Mouse (Mus musculus) splenic B cell, adult 2 months (primary cell): Measurements from ENCODE around the gene Rbpj.

Experiments used
- DNase-seq: peaks from one replicate; pipeline ENCODE4 v3.0.0-alpha.2; 2011; ENCODE audit warnings: low read depth, low spot score
- H3K27me3 ChIP-seq: 2 replicates; pipeline ENCODE4 v1.6.1; 2012; ENCODE audit warnings: mild to moderate bottlenecking, low read length, moderate library complexity, mixed read lengths; ENCODE audit not compliant: control insufficient read depth, poor library complexity, insufficient read depth, severe bottlenecking
- H3K36me3 ChIP-seq: 2 replicates; pipeline ENCODE4 v1.6.1; 2012; ENCODE audit warnings: mild to moderate bottlenecking, low read length, moderate library complexity, mixed read lengths; ENCODE audit not compliant: control insufficient read depth, poor library complexity, insufficient read depth, severe bottlenecking

Gene Rbpj

GRCm38 (mm10) chr5:53485069-53485628, 19.2 kb downstream of the Rbpj start:
- Histone ChIP-seq H3K27me3 (no peaks in the 10 kb centered on the region), H3K36me3 (no peaks in the 10 kb centered on the region)
- DNase-seq: no peak

GRCm38 (mm10) chr5:53485934-53486475, 20.1 kb downstream of the Rbpj start:
- H3K36me3 ChIP-seq: no peaks in the 10 kb centered on the region

GRCm38 (mm10) chr5:53486966-53487592, 21.1 kb downstream of the Rbpj start:
- no peak for DNase-seq
- no peaks in the 10 kb centered on the region for H3K27me3 ChIP-seq
- H3K36me3 ChIP-seq: no peaks in the 10 kb centered on the region

More at GRCm38 (mm10) chr5:53485934-53486475, 20.1 kb downstream of the Rbpj start:
- no peaks in the 10 kb centered on the region for H3K27me3 ChIP-seq
- DNase-seq: no peak

- H3K27me3 ChIP-seq: no peaks in the 10 kb centered on the region
- no peaks in the 10 kb centered on the region for H3K36me3 ChIP-seq
- no peak for DNase-seq
Observed at GRCm38 (mm10) chr5:53490697-53491099, 24.7 kb downstream of the Rbpj start.

GRCm38 (mm10) chr5:53493756-53494155, 27.8 kb downstream of the Rbpj start:
- no peak for DNase-seq
- Histone ChIP-seq H3K36me3 (no peaks in the 10 kb centered on the region), H3K27me3 (no peaks in the 10 kb centered on the region)

GRCm38 (mm10) chr5:53494536-53495159, 28.7 kb downstream of the Rbpj start:
- DNase-seq: no peak
- no peaks in the 10 kb centered on the region for H3K36me3 ChIP-seq
- H3K27me3 ChIP-seq: no peaks in the 10 kb centered on the region

GRCm38 (mm10) chr5:53496846-53497549, 31.0 kb downstream of the Rbpj start:
- Histone ChIP-seq H3K27me3 (no peaks in the 10 kb centered on the region), H3K36me3 (no peaks in the 10 kb centered on the region)
- no peak for DNase-seq

- no peaks in the 10 kb centered on the region for H3K36me3 ChIP-seq
- no peak for DNase-seq
- H3K27me3 ChIP-seq: no peaks in the 10 kb centered on the region; the same call in 1 of the 2 replicates
Observed at GRCm38 (mm10) chr5:53499571-53499970, 33.6 kb downstream of the Rbpj start.

- Histone ChIP-seq H3K36me3 (no peaks in the 10 kb centered on the region), H3K27me3 (no peaks in the 10 kb centered on the region; the same call in 1 of the 2 replicates)
- DNase-seq: no peak
Observed at GRCm38 (mm10) chr5:53500509-53501145, 34.7 kb downstream of the Rbpj start.

GRCm38 (mm10) chr5:53503261-53503660, 37.3 kb downstream of the Rbpj start:
- H3K36me3 ChIP-seq: no peaks in the 10 kb centered on the region
- no peak for DNase-seq
- H3K27me3 ChIP-seq: no peaks in the 10 kb centered on the region; the same call in 1 of the 2 replicates

GRCm38 (mm10) chr5:53505751-53506150, 39.8 kb downstream of the Rbpj start:
- no peaks in the 10 kb centered on the region for H3K36me3 ChIP-seq
- no peaks in the 10 kb centered on the region; the same call in 1 of the 2 replicates for H3K27me3 ChIP-seq
- no peak for DNase-seq

- no peak for DNase-seq
- H3K36me3 ChIP-seq: no peaks in the 10 kb centered on the region
- no peaks in the 10 kb centered on the region; the same call in 1 of the 2 replicates for H3K27me3 ChIP-seq
Observed at GRCm38 (mm10) chr5:53507371-53507770, 41.4 kb downstream of the Rbpj start.

GRCm38 (mm10) chr5:53509465-53509864, 43.5 kb downstream of the Rbpj start:
- no peak for DNase-seq
- no peaks in the 10 kb centered on the region for H3K27me3 ChIP-seq
- no peaks in the 10 kb centered on the region for H3K36me3 ChIP-seq

- Histone ChIP-seq H3K36me3 (no peaks in the 10 kb centered on the region), H3K27me3 (no peaks in the 10 kb centered on the region)
- DNase-seq: no peak
Observed at GRCm38 (mm10) chr5:53509927-53510326, 44.0 kb downstream of the Rbpj start.
